Mouse (Mus musculus): ENCODE data around the gene Pla2g10.
"Not testable (repeated sequence)": the region's sequence is repeated elsewhere in the genome, so short reads cannot be mapped to it uniquely, and the experiment has no call there.

Pla2g10 gene

GRCm38 (mm10) chr16:13729428-13729827, 1.4 kb downstream of the Pla2g10 start:
- no peak for DNase-seq (ENCODE audit: low spot score)

GRCm38 (mm10) chr16:13727811-13728335, 2.9 kb downstream of the Pla2g10 start:
- no peak for DNase-seq (ENCODE audit: low spot score)

- DNase-seq (ENCODE audit: low spot score): no peak
Measured at GRCm38 (mm10) chr16:13722937-13723336, 7.8 kb downstream of the Pla2g10 start.

GRCm38 (mm10) chr16:13716821-13717553, 13.8 kb downstream of the Pla2g10 start:
- DNase-seq (ENCODE audit: low spot score): no peak

- no peak for DNase-seq (ENCODE audit: low spot score)
Measured at GRCm38 (mm10) chr16:13714910-13715309, 15.9 kb downstream of the Pla2g10 start.

- DNase-seq (ENCODE audit: low spot score): no peak
Measured at GRCm38 (mm10) chr16:13704676-13705075, 26.1 kb downstream of the Pla2g10 start.

GRCm38 (mm10) chr16:13702184-13702583, 28.6 kb downstream of the Pla2g10 start:
- no peak for DNase-seq (ENCODE audit: low spot score)

- DNase-seq (ENCODE audit: low spot score): no peak
Measured at GRCm38 (mm10) chr16:13698998-13699397, 31.8 kb downstream of the Pla2g10 start.

GRCm38 (mm10) chr16:13678601-13679319, 52.0 kb downstream of the Pla2g10 start:
- no peak for DNase-seq (ENCODE audit: low spot score)

- DNase-seq (ENCODE audit: low spot score): no peak
Measured at GRCm38 (mm10) chr16:13674511-13674910, 56.3 kb downstream of the Pla2g10 start.

- no peak for DNase-seq (ENCODE audit: low spot score)
Measured at GRCm38 (mm10) chr16:13673114-13673513, 57.7 kb downstream of the Pla2g10 start.

GRCm38 (mm10) chr16:13672386-13672898, 58.3 kb downstream of the Pla2g10 start:
- no peak for DNase-seq (ENCODE audit: low spot score)

GRCm38 (mm10) chr16:13671685-13672385, 58.9 kb downstream of the Pla2g10 start, which contains the start of the genes Bfar and 3110001I22Rik:
Gene Bfar (plus strand): TSS chr16:13671858.
Gene 3110001I22Rik (plus strand): TSS chr16:13671929.
- peak; percentile 63 for DNase-seq (ENCODE audit: low spot score)

- not testable (repeated sequence) for DNase-seq (ENCODE audit: low spot score)
Measured at GRCm38 (mm10) chr16:13670896-13671295, 59.9 kb downstream of the Pla2g10 start.

- no peak for DNase-seq (ENCODE audit: low spot score)
Measured at GRCm38 (mm10) chr16:13669282-13669681, 61.5 kb downstream of the Pla2g10 start.

GRCm38 (mm10) chr16:13668402-13669108, 62.2 kb downstream of the Pla2g10 start:
- DNase-seq (ENCODE audit: low spot score): no peak

- DNase-seq (ENCODE audit: low spot score): peak; percentile 76
Measured at GRCm38 (mm10) chr16:13667878-13668343, 62.9 kb downstream of the Pla2g10 start, which contains the start of gene Parn. Gene Parn (minus strand): TSS chr16:13668170.

Data from layer of hippocampus, adult 9-10 months (tissue).